ENCODE assay signal across 17 mouse cellular contexts in genomic region chr11:118889500-118889899, GRCm38 (mm10). TPM values are rescaled to one million over a fixed set of nuclear protein-coding genes. Genes with fewer than 3 reads are reported as not detected.
DNase-seq lines count a peak whose midpoint lies in the region; TF ChIP-seq lines count a peak whose summit lies in the region.
"Had no signal": no experiment of that assay in that cellular context is flagged by ENCODE, and none has a peak within 500 bp of the region (broad histone marks: within the 10 kb centered on the region; RNA-seq: fewer than 3 reads in every experiment).

No protein-coding gene starts in this region.

- H3K27ac ChIP-seq in gastrocnemius, adult 2 months, result no peak overlapping the region
- H3K27ac ChIP-seq: embryonic facial prominence, embryonic 15.5 days; heart, embryonic 13.5 days; hindbrain, embryonic 15.5 days had no signal

- no peak overlapping the region for H3K4me3 ChIP-seq in gastrocnemius, adult 2 months
- H3K4me3 ChIP-seq: embryonic facial prominence, embryonic 15.5 days; erythroblast, embryonic 14.5 days; forebrain, embryonic 10.5 days; heart, embryonic 13.5 days; hindbrain, embryonic 15.5 days had no signal

- no peak for TF ChIP-seq CTCF in gastrocnemius, adult 2 months (IDR thresholded peaks at IDR 0.05)

- intact Hi-C loops in gastrocnemius, adult 2 months (cut with DNase I), result no loop called here

- DNase-seq in gastrocnemius, adult 2 months, result peak; percentile 12
- no peak for DNase-seq in gastrocnemius, postnatal 25 days
- DNase-seq in brain, adult 2 months (ENCODE audit: low read depth, low spot score), result peak; percentile 77
- DNase-seq in cerebellum, adult 8-10 months, result peak; percentile 53
- DNase-seq in cerebellum, postnatal 25 days, result peak; percentile 61 to 62
- DNase-seq in heart, adult 18-20 months, result no peak
- DNase-seq: adrenal gland, postnatal 14 days; embryo, embryonic 11 days; gastrocnemius, postnatal 10 days; heart, postnatal 36 days had no signal

RNA-seq across cellular contexts. Expression of gene Rbfox3, which starts 21.9 kb away (rescaled TPM):
- under 1 TPM; 0.13 to 0.20 TPM for total RNA-seq in gastrocnemius, adult 2 months (2021)
- total RNA-seq in gastrocnemius, postnatal 25 days (2021), result under 1 TPM; 0.16 to 0.28 TPM
- total RNA-seq in heart, adult 18-20 months (2021), result under 1 TPM in 1 of 2 experiments, not detected in 1; 0.10 TPM
- total RNA-seq: CH12.LX; common myeloid progenitor, adult 5-6 weeks had no signal

Comparison
In these comparisons a context has a peak if more than half of its experiments do, and no peak if none do; other contexts are left out.
1. DNase-seq: peak in gastrocnemius, adult 2 months (single experiment), brain, adult 2 months (single experiment), cerebellum, adult 8-10 months (single experiment) and cerebellum, postnatal 25 days (2 of 2); none in gastrocnemius, postnatal 25 days (single experiment) and heart, adult 18-20 months (0 of 2).